Mouse (Mus musculus) testis, adult 2 months (tissue): ENCODE data around the gene Kcnk16. TPM values are rescaled to one million over a fixed set of nuclear protein-coding genes. Genes with fewer than 3 reads are reported as not detected.
"Not testable (repeated sequence)": the region's sequence is repeated elsewhere in the genome, so short reads cannot be mapped to it uniquely, and the experiment has no call there.

Source experiments
- H3K27ac ChIP-seq: fragments of 200-500 bp; 2 replicates; pipeline ENCODE4 v1.5.1; 2012; ENCODE audit warnings: low read depth, low read length; ENCODE audit not compliant: control insufficient read depth, insufficient read depth
- H3K27me3 ChIP-seq: fragments of 200-500 bp; 2 replicates; pipeline ENCODE4 v1.6.1; 2012; ENCODE audit warnings: mild to moderate bottlenecking, low read length, moderate library complexity; ENCODE audit not compliant: control insufficient read depth, insufficient read depth
- H3K36me3 ChIP-seq: fragments of 200-500 bp; 2 replicates; pipeline ENCODE4 v1.6.1; 2012; ENCODE audit warnings: mild to moderate bottlenecking, low read length; ENCODE audit not compliant: control insufficient read depth, insufficient read depth
- H3K4me1 ChIP-seq: fragments of 200-500 bp; 2 replicates; pipeline ENCODE4 v1.6.1; 2012; ENCODE audit warnings: low read length; ENCODE audit not compliant: control insufficient read depth, insufficient read depth
- H3K4me3 ChIP-seq: fragments of 200-500 bp; 2 replicates; pipeline ENCODE4 v1.5.1; 2012; ENCODE audit warnings: low read depth, mild to moderate bottlenecking, low read length, moderate library complexity, mixed read lengths; ENCODE audit not compliant: control insufficient read depth
- CTCF ChIP-seq: fragments of 200-500 bp; IDR thresholded peaks from 2 replicates; pipeline ENCODE4 v1.5.1; 2012; ENCODE audit warnings: low read depth, mild to moderate bottlenecking, inconsistent platforms, low read length, moderate library complexity; ENCODE audit not compliant: control insufficient read depth, insufficient read depth, insufficient replicate concordance
- POLR2A ChIP-seq: fragments of 200-500 bp; IDR thresholded peaks from 2 replicates; pipeline ENCODE4 v1.6.1; 2012; ENCODE audit warnings: low read depth, mild to moderate bottlenecking, inconsistent platforms, low read length, moderate library complexity; ENCODE audit not compliant: control insufficient read depth
- polyA plus RNA-seq: library from polyadenylated mRNA; depleted of rRNA; stranded (reverse); fragments of >200 nt; gene quantifications from 2 replicates; pipeline ENCODE4 v1.2.3, GENCODE M21; 2012; rRNA removed

Kcnk16 gene
- polyA plus RNA-seq = not detected in 2 replicates

DNA sequence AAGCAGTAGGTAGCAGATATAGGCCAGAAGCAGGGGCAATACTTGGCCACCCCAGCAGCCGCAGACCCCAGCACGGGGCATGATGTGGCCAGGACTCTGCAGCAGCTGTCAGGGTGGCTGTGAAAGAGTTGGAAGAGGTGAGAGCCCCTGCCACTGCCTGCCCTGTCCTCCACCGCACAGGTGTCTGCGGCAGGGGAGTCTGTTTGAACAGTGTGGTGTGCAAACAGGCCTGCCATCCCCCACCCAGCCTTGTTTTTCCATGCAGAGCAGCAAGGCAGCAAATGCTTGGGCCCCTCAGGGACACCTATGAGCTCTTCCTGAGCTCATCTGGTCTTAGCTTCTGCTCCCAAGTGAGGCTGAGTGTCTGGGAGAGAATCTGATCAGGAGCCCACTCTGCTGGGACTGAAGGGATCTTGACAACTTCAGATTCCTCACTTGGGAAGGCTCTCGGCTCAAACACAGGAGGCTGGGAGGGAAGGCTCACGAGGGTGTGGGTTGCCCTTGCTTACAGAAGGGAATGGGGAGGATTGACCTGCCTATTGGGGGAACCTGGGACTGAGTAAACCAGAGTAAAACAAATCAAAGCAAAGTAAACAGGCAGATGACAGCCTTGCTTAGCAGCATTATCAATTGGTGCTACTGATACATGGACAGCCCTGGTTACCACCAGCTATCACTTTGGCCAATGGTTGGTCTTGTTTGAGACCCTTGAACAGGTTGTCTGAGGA, at the start of gene Kcnk16:
Gene Kcnk16, minus strand, starts transcription at position 118 of the 728 bp plus-strand sequence.
- Histone ChIP-seq H3K27ac (no peak within 1 kb of the TSS), H3K4me1 (no peaks in the 10 kb centered on the region), H3K4me3 (no peak within 1 kb of the TSS), H3K36me3 (no peaks in the 10 kb centered on the region), H3K27me3 (no peaks in the 10 kb centered on the region)
- no peak for TF ChIP-seq POLR2A
- no peak for TF ChIP-seq CTCF

DNA sequence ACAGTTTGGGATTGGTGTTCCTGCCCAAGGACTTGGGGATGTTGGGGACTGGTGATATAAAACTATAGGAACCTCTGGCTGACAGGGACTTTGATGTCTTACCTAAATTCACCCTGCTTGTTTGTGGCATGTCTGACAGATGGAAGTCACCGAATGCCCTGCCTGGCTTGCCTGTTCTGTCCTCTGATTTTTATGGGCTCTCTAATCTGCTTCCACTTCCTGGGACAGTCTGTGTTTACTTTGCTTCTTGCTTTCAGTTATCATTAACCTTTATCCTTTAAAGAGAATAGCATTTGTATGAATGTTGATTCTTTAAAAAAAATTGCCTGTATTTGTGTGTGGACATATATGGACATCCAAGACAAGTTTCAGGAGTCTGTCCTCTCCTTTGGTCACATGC, 46.1 kb upstream of the Kcnk16 start:
- Histone ChIP-seq H3K4me3 (no peak overlapping the region), H3K4me1 (no peaks in the 10 kb centered on the region), H3K27me3 (no peaks in the 10 kb centered on the region), H3K36me3 (no peaks in the 10 kb centered on the region), H3K27ac (no peak overlapping the region)
- TF ChIP-seq CTCF (no peak), POLR2A (no peak)

DNA sequence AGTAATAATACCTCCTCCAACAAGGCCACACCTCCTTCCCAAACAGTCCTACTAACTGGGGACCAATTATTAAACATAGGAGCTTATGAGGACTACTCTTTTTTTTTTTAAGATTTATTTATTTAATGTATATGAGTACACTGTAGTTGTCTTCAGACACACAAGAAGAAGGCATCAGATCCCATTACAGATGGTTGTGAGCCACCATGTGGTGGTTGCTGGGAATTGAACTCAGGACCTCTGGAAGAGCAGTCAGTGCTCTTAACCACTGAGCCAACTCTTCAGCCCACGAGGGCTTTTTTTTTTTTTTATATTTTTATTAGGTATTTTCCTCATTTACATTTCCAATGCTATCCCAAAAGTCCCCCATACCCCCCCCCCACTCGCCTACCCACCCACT, 36.1 kb upstream of the Kcnk16 start:
- not testable (repeated sequence) for H3K27ac ChIP-seq, H3K4me3 ChIP-seq, H3K27me3 ChIP-seq, H3K36me3 ChIP-seq, H3K4me1 ChIP-seq

DNA sequence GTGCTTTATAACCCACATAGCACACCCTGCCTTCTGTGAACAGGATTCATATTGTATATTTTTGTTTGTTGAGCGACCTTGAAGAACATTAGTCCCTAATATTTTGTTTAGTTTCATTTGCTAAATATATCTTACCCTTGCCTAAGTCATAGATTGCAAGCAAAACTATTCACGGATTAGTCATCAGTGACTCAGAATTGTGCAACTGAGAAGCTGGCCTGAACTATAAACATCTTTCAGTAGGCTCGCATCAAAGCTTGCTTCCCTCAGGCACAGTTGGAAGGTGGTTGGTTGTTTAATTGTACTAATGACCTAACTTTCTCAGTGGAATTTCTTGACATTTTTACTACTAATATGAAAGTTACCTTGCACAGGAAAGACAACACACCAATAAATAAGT, 29.1 kb upstream of the Kcnk16 start:
- Histone ChIP-seq H3K4me1 (peaks cover 3% of the 10 kb centered on the region), H3K4me3 (no peak overlapping the region), H3K27me3 (no peaks in the 10 kb centered on the region), H3K36me3 (no peaks in the 10 kb centered on the region), H3K27ac (no peak overlapping the region)
- no peak for TF ChIP-seq CTCF
- TF ChIP-seq POLR2A = no peak

DNA sequence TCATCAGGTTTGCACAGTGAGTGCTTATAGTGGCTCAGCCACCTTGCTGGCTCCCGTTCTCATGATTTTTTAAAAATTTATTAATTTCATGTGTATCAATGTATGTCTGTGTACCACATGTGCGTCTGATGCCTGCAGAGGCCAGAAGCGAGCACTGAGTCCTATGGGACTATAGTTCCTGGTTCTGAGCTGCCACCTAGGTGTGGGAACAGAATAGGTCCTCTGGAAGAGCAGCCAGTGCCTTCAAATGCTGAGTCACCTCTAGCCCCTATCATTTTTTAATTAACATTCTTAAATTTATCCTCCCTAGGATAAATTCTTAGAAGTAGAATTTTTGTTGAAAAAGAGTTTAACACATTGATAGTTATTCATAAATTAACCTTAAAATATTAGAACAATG, 28.6 kb upstream of the Kcnk16 start:
- TF ChIP-seq POLR2A (no peak), CTCF (no peak)
- no peak overlapping the region for H3K27ac ChIP-seq
- H3K4me3 ChIP-seq = no peak overlapping the region
- no peaks in the 10 kb centered on the region for H3K36me3 ChIP-seq
- H3K27me3 ChIP-seq = no peaks in the 10 kb centered on the region
- H3K4me1 ChIP-seq = peaks cover 3% of the 10 kb centered on the region

DNA sequence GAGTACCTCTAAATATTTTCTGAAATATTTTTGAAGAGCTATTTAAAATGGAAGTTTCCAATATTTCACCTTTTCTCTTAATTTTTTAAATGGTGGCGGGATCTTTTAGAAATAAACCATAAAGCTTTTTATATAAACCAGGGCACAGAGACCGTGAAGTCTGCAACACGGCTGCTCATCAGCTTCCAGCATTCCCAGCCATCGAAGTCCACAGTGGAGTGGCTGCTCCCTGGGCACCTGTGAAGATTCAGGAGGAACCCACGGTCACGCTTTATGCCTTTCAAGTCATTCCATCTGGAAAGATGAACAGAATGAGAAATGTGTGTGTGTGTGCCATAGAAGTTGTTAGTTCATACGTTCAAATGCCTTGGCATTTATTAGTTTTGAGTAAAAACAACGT, 25.9 kb upstream of the Kcnk16 start:
- Histone ChIP-seq H3K4me3 (peak overlapping the region; percentile 84), H3K27ac (no peak overlapping the region), H3K36me3 (no peaks in the 10 kb centered on the region), H3K4me1 (peaks cover 3% of the 10 kb centered on the region), H3K27me3 (no peaks in the 10 kb centered on the region)
- TF ChIP-seq POLR2A = no peak
- no peak for TF ChIP-seq CTCF

DNA sequence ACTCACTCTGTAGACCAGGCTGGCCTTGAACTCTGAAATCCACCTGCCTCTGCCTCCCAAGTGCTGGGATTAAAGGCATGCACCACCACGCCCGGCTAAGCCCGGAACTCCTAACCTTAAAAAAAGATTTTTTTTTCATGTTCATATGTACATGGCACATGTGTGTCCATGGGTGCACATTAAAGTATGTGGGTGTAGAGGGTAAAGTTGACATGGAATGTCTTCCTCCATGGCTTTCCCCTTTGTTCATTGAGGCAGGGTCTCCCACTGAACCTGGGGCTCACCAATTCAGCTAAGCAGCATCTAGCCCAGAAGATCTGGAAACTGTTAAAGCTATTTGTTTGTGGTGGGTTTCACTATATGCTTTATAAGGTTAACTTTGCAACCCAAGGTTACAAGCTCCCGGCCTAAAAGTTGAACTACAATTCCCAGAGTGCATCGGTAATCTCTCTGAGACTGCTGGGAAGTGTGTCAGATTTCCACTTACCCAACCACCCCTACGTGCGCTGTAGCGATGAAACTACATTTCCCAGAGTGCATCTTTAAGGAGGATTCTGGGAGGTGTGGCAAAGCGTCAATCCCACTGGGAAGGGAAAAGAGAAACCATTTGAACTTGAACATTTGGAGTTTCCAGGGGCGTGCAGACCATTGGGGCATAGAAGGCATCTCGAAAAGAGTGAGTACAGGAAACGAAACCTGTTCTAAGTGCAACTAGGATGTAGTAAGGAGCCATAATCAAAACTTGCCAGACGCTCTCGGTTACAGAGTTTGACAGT, 25.3 kb upstream of the Kcnk16 start, which contains the start of gene Nudt13:
Gene Nudt13, plus strand, starts transcription at position 581 of the 776 bp plus-strand sequence.
- Histone ChIP-seq H3K27me3 (no peaks in the 10 kb centered on the region), H3K4me3 (peak within 1 kb of the TSS; percentile 84), H3K4me1 (peaks cover 3% of the 10 kb centered on the region), H3K36me3 (no peaks in the 10 kb centered on the region), H3K27ac (no peak within 1 kb of the TSS)
- TF ChIP-seq CTCF (no peak), POLR2A (no peak)
